Mouse (Mus musculus): ENCODE measurements around the gene Clpx.

GRCm38 (mm10) chr9:65372449-65372848 is 78.4 kb downstream of the Clpx start:
- TF ChIP-seq CTCF (IDR thresholded peaks at IDR 0.05; ENCODE audit: low read depth) (peak; percentile 76), EP300 (optimal IDR thresholded peaks at IDR 0.05) (no peak)

All from stomach, postnatal 0 days (tissue).